Mouse (Mus musculus) midbrain, embryonic 15.5 days (tissue): Measurements from ENCODE around the gene Gm49388. TPM values are rescaled to one million over a fixed set of nuclear protein-coding genes. Genes with fewer than 3 reads are reported as not detected.

Experiments
- ATAC-seq: fragments of 200-750 bp; cut with Nextera tagmentation; replicated peaks from 2 replicates; pipeline ENCODE4 v1.8.0; 2017; ENCODE audit warnings: moderate TSS enrichment
- H3K27ac ChIP-seq: fragments of 300-500 bp; sonication (generic); 2 replicates; pipeline ENCODE4 v1.5.1; 2015; ENCODE audit warnings: mild to moderate bottlenecking, inconsistent platforms
- H3K27me3 ChIP-seq: fragments of 300-500 bp; sonication (generic); replicated peaks from 2 replicates; pipeline ENCODE4 v1.6.1; 2015; ENCODE audit warnings: inconsistent platforms
- H3K36me3 ChIP-seq: fragments of 300-500 bp; sonication (generic); replicated peaks from 2 replicates; pipeline ENCODE4 v1.6.1; 2015; ENCODE audit warnings: inconsistent platforms
- H3K4me1 ChIP-seq: fragments of 300-500 bp; sonication (generic); 2 replicates; pipeline ENCODE4 v1.6.1; 2015; ENCODE audit warnings: inconsistent platforms
- H3K4me2 ChIP-seq: fragments of 300-500 bp; sonication (generic); 2 replicates; pipeline ENCODE4 v1.6.1; 2015; ENCODE audit warnings: inconsistent platforms, mild to moderate bottlenecking, moderate library complexity
- H3K4me3 ChIP-seq: fragments of 300-500 bp; sonication (generic); 2 replicates; pipeline ENCODE4 v1.5.1; 2015; ENCODE audit warnings: mild to moderate bottlenecking, inconsistent platforms
- H3K9ac ChIP-seq: fragments of 300-500 bp; sonication (generic); 2 replicates; pipeline ENCODE4 v1.6.1; 2015; ENCODE audit warnings: mild to moderate bottlenecking, inconsistent platforms
- H3K9me3 ChIP-seq: fragments of 300-500 bp; sonication (generic); 2 replicates; pipeline ENCODE4 v1.6.1; 2016; ENCODE audit warnings: inconsistent platforms
- WGBS: fragments of 180-500 bp; shearing (Covaris S2); methylation state at CpG from one replicate; pipeline ENCODE4 v1.1.7; 2015; ENCODE audit warnings: mixed read lengths; 5-methylcytosine and 5-hydroxymethylcytosine counted together
- polyA plus RNA-seq: library from polyadenylated mRNA; unstranded; fragments of >200 nt; fragmentation: Nextera tagmentation; extraction: Ambion mirVana; gene quantifications from 2 replicates; pipeline ENCODE4 v1.2.1, GENCODE M21; 2015

Gene Gm49388
- polyA plus RNA-seq, 1 experiment from 2014 or later = not detected

GRCm38 (mm10) chr7:127753158-127753557 lies 32.2 kb upstream of the Gm49388 start:
- no peak overlapping the region for H3K27ac ChIP-seq
- ATAC-seq = no peak
- H3K27me3 ChIP-seq = no peaks in the 10 kb centered on the region
- H3K4me3 ChIP-seq = no peak overlapping the region
- peaks cover 57% of the 10 kb centered on the region for H3K36me3 ChIP-seq
- 80% methylated on average over 5 of the region's 5 CpGs for WGBS
- no peak overlapping the region for H3K4me2 ChIP-seq
- H3K4me1 ChIP-seq = peaks cover 28% of the 10 kb centered on the region
- H3K9me3 ChIP-seq = no peaks in the 10 kb centered on the region
- no peak overlapping the region for H3K9ac ChIP-seq

GRCm38 (mm10) chr7:127753741-127754140 lies 31.7 kb upstream of the Gm49388 start:
- WGBS = 93% methylated on average over 7 of the region's 7 CpGs
- Histone ChIP-seq H3K4me3 (no peak overlapping the region), H3K36me3 (peaks cover 54% of the 10 kb centered on the region), H3K27me3 (no peaks in the 10 kb centered on the region), H3K27ac (no peak overlapping the region), H3K4me2 (no peak overlapping the region), H3K9ac (no peak overlapping the region), H3K9me3 (no peaks in the 10 kb centered on the region), H3K4me1 (peaks cover 24% of the 10 kb centered on the region)
- ATAC-seq = no peak

GRCm38 (mm10) chr7:127759716-127760115 lies 25.7 kb upstream of the Gm49388 start:
- Histone ChIP-seq H3K4me2 (no peak overlapping the region), H3K36me3 (peaks cover 40% of the 10 kb centered on the region)
- no peak for ATAC-seq

GRCm38 (mm10) chr7:127760478-127760877 lies 24.9 kb upstream of the Gm49388 start:
- H3K4me3 ChIP-seq = no peak overlapping the region
- H3K36me3 ChIP-seq = peaks cover 48% of the 10 kb centered on the region
- no peaks in the 10 kb centered on the region for H3K27me3 ChIP-seq
- H3K4me1 ChIP-seq = peaks cover 15% of the 10 kb centered on the region
- H3K27ac ChIP-seq = no peak overlapping the region
- WGBS = 90% methylated on average over 3 of the region's 3 CpGs
- no peaks in the 10 kb centered on the region for H3K9me3 ChIP-seq
- no peak for ATAC-seq
- H3K4me2 ChIP-seq = no peak overlapping the region
- no peak overlapping the region for H3K9ac ChIP-seq

More at GRCm38 (mm10) chr7:127759716-127760115, 25.7 kb upstream of the Gm49388 start:
- Histone ChIP-seq H3K4me1 (peaks cover 15% of the 10 kb centered on the region), H3K27ac (no peak overlapping the region), H3K27me3 (no peaks in the 10 kb centered on the region), H3K4me3 (no peak overlapping the region), H3K9me3 (no peaks in the 10 kb centered on the region), H3K9ac (no peak overlapping the region)
- 83% methylated on average over 6 of the region's 6 CpGs for WGBS

GRCm38 (mm10) chr7:127761026-127761425 lies 24.4 kb upstream of the Gm49388 start:
- H3K4me3 ChIP-seq = no peak overlapping the region
- H3K36me3 ChIP-seq = peaks cover 53% of the 10 kb centered on the region
- H3K4me2 ChIP-seq = no peak overlapping the region
- whole genome bisulfite sequencing = 45% methylated on average over 7 of the region's 7 CpGs
- no peaks in the 10 kb centered on the region for H3K27me3 ChIP-seq
- no peaks in the 10 kb centered on the region for H3K9me3 ChIP-seq
- peaks cover 14% of the 10 kb centered on the region for H3K4me1 ChIP-seq
- H3K9ac ChIP-seq = no peak overlapping the region
- H3K27ac ChIP-seq = no peak overlapping the region
- ATAC-seq = no peak

GRCm38 (mm10) chr7:127763642-127764041 lies 21.8 kb upstream of the Gm49388 start:
- H3K36me3 ChIP-seq = peaks cover 57% of the 10 kb centered on the region
- no peak overlapping the region for H3K4me3 ChIP-seq
- H3K4me2 ChIP-seq = no peak overlapping the region
- no peak overlapping the region for H3K9ac ChIP-seq
- no peak overlapping the region for H3K27ac ChIP-seq
- no peak for ATAC-seq
- H3K4me1 ChIP-seq = peaks cover 7% of the 10 kb centered on the region; the same call in 1 of the 2 replicates
- no peaks in the 10 kb centered on the region for H3K9me3 ChIP-seq
- H3K27me3 ChIP-seq = no peaks in the 10 kb centered on the region
- 93% methylated on average over 4 of the region's 4 CpGs for WGBS

- H3K4me1 ChIP-seq = peaks cover 24% of the 10 kb centered on the region
- H3K4me3 ChIP-seq = no peak overlapping the region
- no peak overlapping the region for H3K9ac ChIP-seq
- no peak overlapping the region for H3K27ac ChIP-seq
- no peak overlapping the region for H3K4me2 ChIP-seq
- no peaks in the 10 kb centered on the region for H3K9me3 ChIP-seq
- H3K27me3 ChIP-seq = no peaks in the 10 kb centered on the region
- 83% methylated on average over 2 of the region's 2 CpGs for WGBS
- no peak for ATAC-seq
- peaks cover 57% of the 10 kb centered on the region for H3K36me3 ChIP-seq
Measured at GRCm38 (mm10) chr7:127765756-127766155, 19.7 kb upstream of the Gm49388 start.

- no peaks in the 10 kb centered on the region for H3K9me3 ChIP-seq
- H3K4me1 ChIP-seq = peaks cover 29% of the 10 kb centered on the region
- WGBS = 83% methylated on average over 17 of the region's 17 CpGs
- H3K9ac ChIP-seq = no peak overlapping the region
- H3K4me3 ChIP-seq = no peak overlapping the region
- no peaks in the 10 kb centered on the region for H3K27me3 ChIP-seq
- no peak overlapping the region for H3K4me2 ChIP-seq
- H3K36me3 ChIP-seq = peaks cover 54% of the 10 kb centered on the region
- no peak for ATAC-seq
- H3K27ac ChIP-seq = no peak overlapping the region
Measured at GRCm38 (mm10) chr7:127766851-127767609, 18.4 kb upstream of the Gm49388 start.

GRCm38 (mm10) chr7:127767671-127768345 lies 17.6 kb upstream of the Gm49388 start:
- Histone ChIP-seq H3K4me2 (no peak overlapping the region), H3K27me3 (no peaks in the 10 kb centered on the region), H3K4me1 (peaks cover 29% of the 10 kb centered on the region), H3K4me3 (no peak overlapping the region), H3K27ac (no peak overlapping the region), H3K36me3 (peaks cover 48% of the 10 kb centered on the region), H3K9me3 (no peaks in the 10 kb centered on the region), H3K9ac (no peak overlapping the region)
- WGBS = 95% methylated on average over 19 of the region's 19 CpGs
- 0 out of 2 replicates have a peak, but pooled peaks have one; percentile 4 for ATAC-seq

- Histone ChIP-seq H3K36me3 (peaks cover 44% of the 10 kb centered on the region), H3K27me3 (no peaks in the 10 kb centered on the region), H3K4me3 (peak overlapping the region; percentile 39; the same call in 1 of the 2 replicates), H3K27ac (peak overlapping the region; percentile 27; the same call in 1 of the 2 replicates), H3K4me1 (peaks cover 29% of the 10 kb centered on the region), H3K4me2 (peak overlapping the region; percentile 68; the same call in 1 of the 2 replicates), H3K9me3 (no peaks in the 10 kb centered on the region), H3K9ac (no peak overlapping the region)
- no peak; the same call in 1 of the 2 replicates for ATAC-seq
- 43% methylated on average over 13 of the region's 13 CpGs for WGBS
Measured at GRCm38 (mm10) chr7:127768346-127768996, 16.9 kb upstream of the Gm49388 start.

GRCm38 (mm10) chr7:127768997-127769593 lies 16.3 kb upstream of the Gm49388 start:
- peak overlapping the region; percentile 39 for H3K4me3 ChIP-seq

GRCm38 (mm10) chr7:127769651-127770038 lies 15.8 kb upstream of the Gm49388 start, which contains the start of gene Orai3:
Gene Orai3 (plus strand): TSS chr7:127769815.
- Histone ChIP-seq H3K4me1 (peaks cover 29% of the 10 kb centered on the region), H3K4me3 (peak within 1 kb of the TSS; percentile 39), H3K9me3 (no peaks in the 10 kb centered on the region), H3K9ac (peak within 1 kb of the TSS; percentile 44), H3K4me2 (peak within 1 kb of the TSS; percentile 68), H3K36me3 (peaks cover 32% of the 10 kb centered on the region), H3K27me3 (no peaks in the 10 kb centered on the region), H3K27ac (peak within 1 kb of the TSS; percentile 57)
- peak; percentile 51 for ATAC-seq
- under 1% methylated on average over 23 of the region's 24 CpGs for WGBS

More at GRCm38 (mm10) chr7:127768997-127769593, 16.3 kb upstream of the Gm49388 start:
- Histone ChIP-seq H3K36me3 (peaks cover 38% of the 10 kb centered on the region), H3K27ac (peak overlapping the region; percentile 57), H3K4me1 (peaks cover 29% of the 10 kb centered on the region), H3K9me3 (no peaks in the 10 kb centered on the region), H3K27me3 (no peaks in the 10 kb centered on the region), H3K4me2 (peak overlapping the region; percentile 68), H3K9ac (no peak overlapping the region)
- 3% methylated on average over 16 of the region's 16 CpGs for WGBS
- ATAC-seq = peak; percentile 88
